Mouse (Mus musculus) myocyte (in vitro differentiated cells): ENCODE data around the gene Arid1b.

ENCODE experiments used
- CEBPB ChIP-seq: IDR thresholded peaks from 2 replicates; pipeline ENCODE4 v1.6.1; 2011; ENCODE audit warnings: mild to moderate bottlenecking, moderate library complexity; ENCODE audit not compliant: poor library complexity, insufficient read depth, severe bottlenecking
- E2F4 ChIP-seq: IDR thresholded peaks from one replicate; pipeline ENCODE4 v1.6.1; 2011; ENCODE audit warnings: mild to moderate bottlenecking, control low read depth, moderate library complexity; ENCODE audit not compliant: insufficient read depth
- MAX ChIP-seq: IDR thresholded peaks from one replicate; pipeline ENCODE4 v1.6.1; 2011; ENCODE audit warnings: low read depth, mild to moderate bottlenecking, control low read depth
- MYOD1 ChIP-seq, 3 experiments: IDR thresholded peaks; one replicate each; pipeline ENCODE4 v1.6.1; 2011; ENCODE audit warnings: control low read depth in 2 of 3, low read depth in 2 of 3, mild to moderate bottlenecking in 2 of 3, moderate library complexity in 1 of 3; ENCODE audit not compliant: insufficient read length in 2 of 3, control insufficient read depth in 1 of 3
- MYOG ChIP-seq, 3 experiments: IDR thresholded peaks; one replicate each; pipeline ENCODE4 v1.6.1; 2011; ENCODE audit warnings: control low read depth in 2 of 3, low read depth in 2 of 3, mild to moderate bottlenecking in 2 of 3; ENCODE audit not compliant: insufficient read length in 2 of 3, control insufficient read depth in 1 of 3, insufficient read depth in 1 of 3
- POLR2A ChIP-seq: IDR thresholded peaks from one replicate; pipeline ENCODE4 v1.6.1; 2011; ENCODE audit warnings: low read depth, mild to moderate bottlenecking, control low read depth, moderate library complexity; ENCODE audit not compliant: insufficient read length
- POLR2AphosphoS2 ChIP-seq: IDR thresholded peaks from one replicate; pipeline ENCODE4 v1.6.1; 2011; ENCODE audit warnings: low read depth, control low read depth; ENCODE audit not compliant: insufficient read length
- REST ChIP-seq: IDR thresholded peaks from one replicate; pipeline ENCODE4 v1.6.1; 2011; ENCODE audit warnings: mild to moderate bottlenecking, control low read depth, moderate library complexity; ENCODE audit not compliant: insufficient read depth, insufficient read length
- TCF12 ChIP-seq: IDR thresholded peaks from one replicate; pipeline ENCODE4 v1.6.1; 2011; ENCODE audit warnings: mild to moderate bottlenecking, control low read depth; ENCODE audit not compliant: poor library complexity, insufficient read depth, severe bottlenecking
- TCF3 ChIP-seq: IDR thresholded peaks from one replicate; pipeline ENCODE4 v1.6.1; 2011; ENCODE audit warnings: low read depth, control low read depth; ENCODE audit not compliant: insufficient read length
- USF1 ChIP-seq: IDR thresholded peaks from one replicate; pipeline ENCODE4 v1.6.1; 2011; ENCODE audit warnings: low read depth, mild to moderate bottlenecking, control low read depth, moderate library complexity

GRCm38 (mm10) chr17:5061183-5061582, 67.1 kb downstream of the Arid1b start:
- no peak for TF ChIP-seq POLR2A
- TF ChIP-seq CEBPB, result no peak
- TF ChIP-seq POLR2AphosphoS2, result no peak
- no peak for TF ChIP-seq USF1
- TF ChIP-seq MYOD1 (IDR thresholded peaks at IDR 0.05; ENCODE audit: control insufficient read depth in 1 of 3, insufficient read length in 2 of 3, low read depth in 2 of 3), result peak; percentile 38 to 85 (median 84)
- no peak for TF ChIP-seq MAX
- TF ChIP-seq E2F4, result no peak
- no peak for TF ChIP-seq TCF3
- TF ChIP-seq REST, result no peak
- no peak for TF ChIP-seq TCF12
- peak in 1 of 3 experiments; percentile 70 for TF ChIP-seq MYOG (IDR thresholded peaks at IDR 0.05; ENCODE audit: control insufficient read depth in 1 of 3, insufficient read depth in 1 of 3, insufficient read length in 2 of 3, low read depth in 2 of 3)
